Mouse (Mus musculus): ENCODE data around the gene Aar2. TPM values are rescaled to one million over a fixed set of nuclear protein-coding genes. Genes with fewer than 3 reads are reported as not detected.
"Not testable (repeated sequence)": the region's sequence is repeated elsewhere in the genome, so short reads cannot be mapped to it uniquely, and the experiment has no call there.

Aar2 gene
- polyA plus RNA-seq, 1 experiment, result 16.4 TPM

GRCm38 (mm10) chr2:156515102-156515501 is 32.3 kb upstream of the Aar2 start:
- H3K4me3 ChIP-seq (ENCODE audit: low read depth, low read length), result no peak overlapping the region
- no peaks in the 10 kb centered on the region for H3K9me3 ChIP-seq (replicated peaks; ENCODE audit: control insufficient read depth, insufficient read depth, low read length, poor library complexity, severe bottlenecking)
- H3K9ac ChIP-seq (ENCODE audit: low read depth, poor library complexity, severe bottlenecking), result no peak overlapping the region
- H3K27ac ChIP-seq (ENCODE audit: insufficient read depth, low read length), result no peak overlapping the region
- H3K27me3 ChIP-seq (ENCODE audit: control insufficient read depth, insufficient read depth, low read length, poor library complexity, severe bottlenecking), result no peaks in the 10 kb centered on the region
- H3K36me3 ChIP-seq (ENCODE audit: control insufficient read depth, insufficient read depth, low read length, poor library complexity, severe bottlenecking), result no peaks in the 10 kb centered on the region
- H3K4me1 ChIP-seq (ENCODE audit: control insufficient read depth, insufficient read depth, low read length), result peaks cover 3% of the 10 kb centered on the region
- TF ChIP-seq POLR2A (IDR thresholded peaks at IDR 0.05; ENCODE audit: insufficient read depth, low read length) (no peak), EP300 (IDR thresholded peaks at IDR 0.05; ENCODE audit: insufficient read depth, low read depth, low read length) (no peak), CTCF (IDR thresholded peaks at IDR 0.05; ENCODE audit: low read depth, low read length) (no peak)

- Histone ChIP-seq H3K4me1 (ENCODE audit: control insufficient read depth, insufficient read depth, low read length) (peaks cover 3% of the 10 kb centered on the region), H3K9me3 (replicated peaks; ENCODE audit: control insufficient read depth, insufficient read depth, low read length, poor library complexity, severe bottlenecking) (no peaks in the 10 kb centered on the region), H3K27me3 (ENCODE audit: control insufficient read depth, insufficient read depth, low read length, poor library complexity, severe bottlenecking) (no peaks in the 10 kb centered on the region), H3K4me3 (ENCODE audit: low read depth, low read length) (no peak overlapping the region), H3K36me3 (ENCODE audit: control insufficient read depth, insufficient read depth, low read length, poor library complexity, severe bottlenecking) (no peaks in the 10 kb centered on the region), H3K27ac (ENCODE audit: insufficient read depth, low read length) (no peak overlapping the region), H3K9ac (ENCODE audit: low read depth, poor library complexity, severe bottlenecking) (no peak overlapping the region)
- TF ChIP-seq CTCF (IDR thresholded peaks at IDR 0.05; ENCODE audit: low read depth, low read length) (peak; percentile 93), POLR2A (IDR thresholded peaks at IDR 0.05; ENCODE audit: insufficient read depth, low read length) (no peak), EP300 (IDR thresholded peaks at IDR 0.05; ENCODE audit: insufficient read depth, low read depth, low read length) (no peak)
Observed at GRCm38 (mm10) chr2:156515565-156516185, 31.7 kb upstream of the Aar2 start.

- H3K9ac ChIP-seq (ENCODE audit: low read depth, poor library complexity, severe bottlenecking); H3K4me1 ChIP-seq (ENCODE audit: control insufficient read depth, insufficient read depth, low read length); H3K27me3 ChIP-seq (ENCODE audit: control insufficient read depth, insufficient read depth, low read length, poor library complexity, severe bottlenecking); H3K36me3 ChIP-seq (ENCODE audit: control insufficient read depth, insufficient read depth, low read length, poor library complexity, severe bottlenecking); H3K9me3 ChIP-seq (replicated peaks; ENCODE audit: control insufficient read depth, insufficient read depth, low read length, poor library complexity, severe bottlenecking); H3K27ac ChIP-seq (ENCODE audit: insufficient read depth, low read length); H3K4me3 ChIP-seq (ENCODE audit: low read depth, low read length): not testable (repeated sequence)
Observed at GRCm38 (mm10) chr2:156516678-156517077, 30.7 kb upstream of the Aar2 start.

GRCm38 (mm10) chr2:156518306-156518705 is 29.1 kb upstream of the Aar2 start:
- TF ChIP-seq EP300 (IDR thresholded peaks at IDR 0.05; ENCODE audit: insufficient read depth, low read depth, low read length), result no peak
- TF ChIP-seq POLR2A (IDR thresholded peaks at IDR 0.05; ENCODE audit: insufficient read depth, low read length), result no peak
- TF ChIP-seq CTCF (IDR thresholded peaks at IDR 0.05; ENCODE audit: low read depth, low read length), result no peak
- Histone ChIP-seq H3K9ac (ENCODE audit: low read depth, poor library complexity, severe bottlenecking) (no peak overlapping the region), H3K36me3 (ENCODE audit: control insufficient read depth, insufficient read depth, low read length, poor library complexity, severe bottlenecking) (no peaks in the 10 kb centered on the region), H3K4me3 (ENCODE audit: low read depth, low read length) (no peak overlapping the region), H3K9me3 (replicated peaks; ENCODE audit: control insufficient read depth, insufficient read depth, low read length, poor library complexity, severe bottlenecking) (no peaks in the 10 kb centered on the region), H3K27me3 (ENCODE audit: control insufficient read depth, insufficient read depth, low read length, poor library complexity, severe bottlenecking) (no peaks in the 10 kb centered on the region), H3K27ac (ENCODE audit: insufficient read depth, low read length) (no peak overlapping the region), H3K4me1 (ENCODE audit: control insufficient read depth, insufficient read depth, low read length) (no peaks in the 10 kb centered on the region)

GRCm38 (mm10) chr2:156519584-156519983 is 27.8 kb upstream of the Aar2 start:
- no peaks in the 10 kb centered on the region for H3K9me3 ChIP-seq (replicated peaks; ENCODE audit: control insufficient read depth, insufficient read depth, low read length, poor library complexity, severe bottlenecking)
- no peak overlapping the region for H3K9ac ChIP-seq (ENCODE audit: low read depth, poor library complexity, severe bottlenecking)
- TF ChIP-seq CTCF (IDR thresholded peaks at IDR 0.05; ENCODE audit: low read depth, low read length), result no peak
- no peak for TF ChIP-seq EP300 (IDR thresholded peaks at IDR 0.05; ENCODE audit: insufficient read depth, low read depth, low read length)
- no peak for TF ChIP-seq POLR2A (IDR thresholded peaks at IDR 0.05; ENCODE audit: insufficient read depth, low read length)
- H3K27me3 ChIP-seq (ENCODE audit: control insufficient read depth, insufficient read depth, low read length, poor library complexity, severe bottlenecking), result no peaks in the 10 kb centered on the region
- H3K27ac ChIP-seq (ENCODE audit: insufficient read depth, low read length), result no peak overlapping the region
- H3K4me1 ChIP-seq (ENCODE audit: control insufficient read depth, insufficient read depth, low read length), result no peaks in the 10 kb centered on the region
- no peak overlapping the region for H3K4me3 ChIP-seq (ENCODE audit: low read depth, low read length)
- H3K36me3 ChIP-seq (ENCODE audit: control insufficient read depth, insufficient read depth, low read length, poor library complexity, severe bottlenecking), result no peaks in the 10 kb centered on the region

GRCm38 (mm10) chr2:156522994-156523393 is 24.4 kb upstream of the Aar2 start:
- TF ChIP-seq EP300 (IDR thresholded peaks at IDR 0.05; ENCODE audit: insufficient read depth, low read depth, low read length), result no peak
- no peak for TF ChIP-seq POLR2A (IDR thresholded peaks at IDR 0.05; ENCODE audit: insufficient read depth, low read length)
- no peak for TF ChIP-seq CTCF (IDR thresholded peaks at IDR 0.05; ENCODE audit: low read depth, low read length)
- no peaks in the 10 kb centered on the region for H3K4me1 ChIP-seq (ENCODE audit: control insufficient read depth, insufficient read depth, low read length)
- no peaks in the 10 kb centered on the region for H3K27me3 ChIP-seq (ENCODE audit: control insufficient read depth, insufficient read depth, low read length, poor library complexity, severe bottlenecking)
- H3K27ac ChIP-seq (ENCODE audit: insufficient read depth, low read length), result no peak overlapping the region
- no peaks in the 10 kb centered on the region for H3K36me3 ChIP-seq (ENCODE audit: control insufficient read depth, insufficient read depth, low read length, poor library complexity, severe bottlenecking)
- H3K4me3 ChIP-seq (ENCODE audit: low read depth, low read length), result no peak overlapping the region
- no peak overlapping the region for H3K9ac ChIP-seq (ENCODE audit: low read depth, poor library complexity, severe bottlenecking)
- no peaks in the 10 kb centered on the region for H3K9me3 ChIP-seq (replicated peaks; ENCODE audit: control insufficient read depth, insufficient read depth, low read length, poor library complexity, severe bottlenecking)
